Mouse (Mus musculus) forebrain, postnatal 0 days (tissue): ENCODE data around the gene Mettl26. TPM values are rescaled to one million over a fixed set of nuclear protein-coding genes. Genes with fewer than 3 reads are reported as not detected.
"Not testable (repeated sequence)": the region's sequence is repeated elsewhere in the genome, so short reads cannot be mapped to it uniquely, and the experiment has no call there.

Experiments
- ATAC-seq: fragments of 200-750 bp; cut with Nextera tagmentation; 2 replicates; pipeline ENCODE4 v1.8.0; 2017; ENCODE audit warnings: mild to moderate bottlenecking, moderate library complexity
- DNase-seq: peaks from one replicate; pipeline ENCODE4 v3.0.0-alpha.2; 2015
- H3K27ac ChIP-seq: fragments of 300-500 bp; sonication (generic); 2 replicates; pipeline ENCODE4 v1.5.1; 2014; ENCODE audit warnings: low read depth, mild to moderate bottlenecking, antibody characterized with exemption, low read length, moderate library complexity, mixed read lengths
- H3K27me3 ChIP-seq: fragments of 300-500 bp; sonication (generic); 2 replicates; pipeline ENCODE4 v1.6.1; 2014; ENCODE audit warnings: mild to moderate bottlenecking, low read length, mixed read lengths; ENCODE audit not compliant: insufficient read depth
- H3K36me3 ChIP-seq: fragments of 300-500 bp; sonication (generic); 2 replicates; pipeline ENCODE4 v1.6.1; 2014; ENCODE audit warnings: mild to moderate bottlenecking, moderate library complexity; ENCODE audit not compliant: insufficient read depth
- H3K4me1 ChIP-seq: fragments of 300-500 bp; sonication (generic); 2 replicates; pipeline ENCODE4 v1.6.1; 2014; ENCODE audit warnings: antibody characterized with exemption; ENCODE audit not compliant: insufficient read depth
- H3K4me2 ChIP-seq: fragments of 300-500 bp; sonication (generic); 2 replicates; pipeline ENCODE4 v1.6.1; 2014; ENCODE audit warnings: low read depth, mild to moderate bottlenecking, moderate library complexity
- H3K4me3 ChIP-seq: fragments of 300-500 bp; sonication (generic); 2 replicates; pipeline ENCODE4 v1.5.1; 2014; ENCODE audit warnings: low read depth, low read length, mixed read lengths
- H3K9ac ChIP-seq: fragments of 300-500 bp; sonication (generic); 2 replicates; pipeline ENCODE4 v1.6.1; 2014; ENCODE audit warnings: mild to moderate bottlenecking
- H3K9me3 ChIP-seq: fragments of 300-500 bp; sonication (generic); 2 replicates; pipeline ENCODE4 v1.6.1; 2016; ENCODE audit warnings: low read length
- CTCF ChIP-seq: sonication (generic); IDR thresholded peaks from 2 replicates; pipeline ENCODE4 v1.5.1; 2016; ENCODE audit warnings: antibody characterized with exemption, control low read depth, low read depth
- WGBS: fragments of 180-500 bp; shearing (Covaris S2); extraction: QIAGEN DNeasy Blood & Tissue Kit; methylation state at CpG from one replicate; pipeline ENCODE4 v1.1.7; 2014; 5-methylcytosine and 5-hydroxymethylcytosine counted together
- polyA plus RNA-seq: library from polyadenylated mRNA; unstranded; fragments of >200 nt; fragmentation: Nextera tagmentation; extraction: Ambion mirVana; gene quantifications from 2 replicates; pipeline ENCODE4 v1.2.1, GENCODE M21; 2015
- total RNA-seq: library from RNA; depleted of rRNA; stranded (reverse); fragments of >200 nt; gene quantifications from 2 replicates; pipeline ENCODE4 v1.2.3, GENCODE M21; 2014

Mettl26 gene
- total and polyA plus RNA-seq, 2 experiments from 2014 or later, result 37.0 to 62.2 TPM

- under 1% methylated on average over 24 of the region's 24 CpGs for WGBS
- peak; percentile 94 for ATAC-seq
- peak within 1 kb of the TSS; percentile 57 for H3K9ac ChIP-seq
Measured at GRCm38 (mm10) chr17:25868601-25869191, 6.2 kb upstream of the Mettl26 start, which contains the start of gene Mcrip2. Gene Mcrip2, minus strand, starts transcription at chr17:25868764.

DNA sequence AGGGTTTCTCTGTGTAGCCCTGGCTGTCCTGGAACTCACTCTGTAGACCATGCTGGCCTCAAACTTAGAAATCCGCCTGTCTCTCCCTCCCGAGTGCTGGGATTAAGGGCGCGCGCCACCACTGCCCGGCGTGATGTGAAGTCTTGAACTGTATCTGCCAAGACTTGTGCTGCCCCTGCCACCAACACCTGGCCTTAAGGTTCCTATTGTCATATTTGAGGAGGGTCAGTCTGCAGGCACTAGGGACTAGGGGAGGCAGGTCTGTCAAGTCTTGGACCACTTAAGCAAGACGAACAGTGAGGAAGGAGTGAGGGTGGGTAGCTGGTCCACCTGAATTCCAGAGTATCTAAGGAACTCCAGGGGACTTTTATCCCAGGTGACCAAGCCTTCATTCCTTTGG lies 5.4 kb upstream of the Mettl26 start:
- no peak for TF ChIP-seq CTCF
- WGBS, result 81% methylated on average over 8 of the region's 8 CpGs
- Histone ChIP-seq H3K9me3 (no peaks in the 10 kb centered on the region), H3K4me3 (no peak overlapping the region), H3K4me1 (0 out of 2 replicates have a peak, but pooled peaks cover 4% of the 10 kb centered on the region), H3K4me2 (no peak overlapping the region), H3K9ac (no peak overlapping the region), H3K27ac (no peak overlapping the region), H3K36me3 (no peaks in the 10 kb centered on the region), H3K27me3 (no peaks in the 10 kb centered on the region)
- ATAC-seq, result no peak
- DNase-seq, result no peak

More at GRCm38 (mm10) chr17:25868601-25869191, 6.2 kb upstream of the Mettl26 start, which contains the start of gene Mcrip2:
- TF ChIP-seq CTCF, result peak; percentile 34; the same call in 1 of the 2 replicates
- H3K9me3 ChIP-seq, result no peaks in the 10 kb centered on the region
- peak within 1 kb of the TSS; percentile 17 for H3K27ac ChIP-seq
- peak; percentile 85 for DNase-seq
- H3K4me3 ChIP-seq, result peak within 1 kb of the TSS; percentile 59
- no peaks in the 10 kb centered on the region for H3K27me3 ChIP-seq
- H3K4me2 ChIP-seq, result peak within 1 kb of the TSS; percentile 92
- H3K4me1 ChIP-seq, result 0 out of 2 replicates have a peak, but pooled peaks cover 4% of the 10 kb centered on the region
- H3K36me3 ChIP-seq, result no peaks in the 10 kb centered on the region; the same call in 1 of the 2 replicates

DNA sequence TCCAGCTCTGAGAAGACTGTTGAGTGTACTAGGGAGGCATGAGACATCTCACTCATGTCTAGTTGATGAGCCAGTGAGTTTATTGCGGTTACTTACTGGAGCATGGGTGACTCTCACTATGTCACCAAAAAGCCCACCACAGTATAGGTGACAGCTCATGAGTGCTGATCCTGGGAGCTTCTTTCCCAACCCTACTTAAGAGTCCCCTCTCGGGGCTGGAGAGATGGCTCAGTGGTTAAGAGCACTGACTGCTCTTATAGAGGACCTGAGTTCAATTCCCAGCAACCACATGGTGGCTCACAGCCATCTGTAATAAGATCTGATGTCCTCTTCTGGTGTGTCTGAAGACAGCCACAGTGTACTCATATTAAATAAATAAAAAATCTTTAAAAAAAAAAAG lies 4.9 kb upstream of the Mettl26 start:
- H3K27me3 ChIP-seq, result no peaks in the 10 kb centered on the region
- no peak overlapping the region for H3K27ac ChIP-seq
- no peak for TF ChIP-seq CTCF
- 93% methylated on average over 2 of the region's 2 CpGs for WGBS
- H3K4me3 ChIP-seq, result no peak overlapping the region
- no peaks in the 10 kb centered on the region for H3K9me3 ChIP-seq
- H3K9ac ChIP-seq, result no peak overlapping the region
- H3K36me3 ChIP-seq, result no peaks in the 10 kb centered on the region
- ATAC-seq (no peak), DNase-seq (no peak)
- no peak overlapping the region for H3K4me2 ChIP-seq
- 0 out of 2 replicates have a peak, but pooled peaks cover 4% of the 10 kb centered on the region for H3K4me1 ChIP-seq

- not testable (repeated sequence) for H3K9me3 ChIP-seq, H3K27ac ChIP-seq, H3K27me3 ChIP-seq, H3K36me3 ChIP-seq, ATAC-seq, H3K4me3 ChIP-seq, H3K9ac ChIP-seq, DNase-seq, H3K4me2 ChIP-seq
- peaks cover 10% of the 10 kb centered on the region; the same call in 1 of the 2 replicates for H3K4me1 ChIP-seq
Measured at GRCm38 (mm10) chr17:25871566-25871965, 3.3 kb upstream of the Mettl26 start.

- ATAC-seq, result no peak
Measured at GRCm38 (mm10) chr17:25872676-25873075, 2.2 kb upstream of the Mettl26 start.

GRCm38 (mm10) chr17:25873405-25874147 lies 1.3 kb upstream of the Mettl26 start:
- Histone ChIP-seq H3K27ac (peak overlapping the region; percentile 96; the same call in 1 of the 2 replicates), H3K9ac (peak overlapping the region; percentile 89; the same call in 1 of the 2 replicates)
- DNase-seq, result no peak

More at GRCm38 (mm10) chr17:25872676-25873075, 2.2 kb upstream of the Mettl26 start:
- Histone ChIP-seq H3K9me3 (no peaks in the 10 kb centered on the region), H3K4me3 (no peak overlapping the region), H3K36me3 (peaks cover 2% of the 10 kb centered on the region; the same call in 1 of the 2 replicates), H3K4me1 (peaks cover 16% of the 10 kb centered on the region; the same call in 1 of the 2 replicates), H3K4me2 (no peak overlapping the region), H3K27ac (no peak overlapping the region), H3K27me3 (no peaks in the 10 kb centered on the region), H3K9ac (no peak overlapping the region)
- DNase-seq, result no peak
- WGBS, result 81% methylated on average over 3 of the region's 3 CpGs
- TF ChIP-seq CTCF, result no peak

More at GRCm38 (mm10) chr17:25873405-25874147, 1.3 kb upstream of the Mettl26 start:
- Histone ChIP-seq H3K4me1 (peaks cover 16% of the 10 kb centered on the region; the same call in 1 of the 2 replicates), H3K4me2 (peak overlapping the region; percentile 70), H3K4me3 (peak overlapping the region; percentile 69), H3K36me3 (peaks cover 11% of the 10 kb centered on the region; the same call in 1 of the 2 replicates), H3K9me3 (no peaks in the 10 kb centered on the region), H3K27me3 (no peaks in the 10 kb centered on the region)
- no peak for ATAC-seq
- TF ChIP-seq CTCF, result no peak
- WGBS, result 81% methylated on average over 11 of the region's 11 CpGs
